In the genomic region with DNA sequence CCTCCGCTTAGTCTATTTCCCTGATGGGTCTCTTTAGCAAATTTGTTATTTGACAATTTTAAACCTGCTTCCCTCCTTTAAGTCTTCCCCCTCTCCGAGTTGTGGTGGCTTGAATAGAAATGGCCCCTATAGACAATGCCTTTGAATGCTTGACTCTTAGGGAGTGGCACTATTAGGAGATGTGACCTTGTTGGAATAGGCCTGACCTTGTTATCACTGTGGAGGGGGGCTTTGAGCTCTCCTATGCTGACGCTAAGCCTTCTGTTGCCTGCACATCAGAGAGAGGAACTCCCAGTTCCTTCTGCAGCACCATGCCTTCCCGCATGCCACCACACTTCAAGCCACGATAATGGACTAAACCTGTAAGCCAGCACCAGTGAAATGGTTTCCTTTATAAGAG, we compare ENCODE assay signal across 26 mouse cellular contexts. TPM values are rescaled to one million over a fixed set of nuclear protein-coding genes. Genes with fewer than 3 reads are reported as not detected.
A peak's percentile ranks its signal among the peaks of the same experiment; 100 is the strongest.
DNase-seq lines count a peak whose midpoint lies in the region; ATAC-seq lines count a peak whose summit lies in the region.
"Had no signal": no experiment of that assay in that cellular context is flagged by ENCODE, and none has a peak within 500 bp of the region (broad histone marks: within the 10 kb centered on the region; RNA-seq: fewer than 3 reads in every experiment).

No protein-coding gene starts in this region.

- H3K27ac ChIP-seq in liver, embryonic 12.5 days: no peak overlapping the region
- no peak overlapping the region for H3K27ac ChIP-seq in midbrain, embryonic 16.5 days (ENCODE audit: low read length)

- peak; percentile 63 for DNase-seq in ES-CJ7 (ENCODE audit: low read depth, low spot score)
- DNase-seq in R1 (ENCODE audit: low read depth, low spot score): peak; percentile 65
- peak; percentile 38 for DNase-seq in ZHBTc4 (ENCODE audit: low read depth, low spot score)
- no peak for DNase-seq in B cell, adult 2 months
- DNase-seq: adrenal gland, adult 2 months; adrenal gland, adult 8-10 months; adrenal gland, postnatal 10 days; adrenal gland, postnatal 14 days; adrenal gland, postnatal 25 days; adrenal gland, postnatal 36 days; cerebellum, adult 11 months; cerebellum, adult 11-12 months; cerebellum, adult 18-20 months; cerebellum, adult 2 months; cerebellum, adult 8-10 months; cerebellum, adult 9-10 months; cerebellum, adult 9-11 months had no signal

- no peak for ATAC-seq in liver, embryonic 12.5 days
- ATAC-seq in midbrain, embryonic 16.5 days: no peak
- ATAC-seq: activated CD4-positive, CD25-positive, alpha-beta regulatory T cell, adult 4 months; CD4-positive, CD25-positive, alpha-beta regulatory T cell, adult 4 months; Patski had no signal

- H3K4me2 ChIP-seq in liver, embryonic 12.5 days: no peak overlapping the region
- H3K4me2 ChIP-seq in midbrain, embryonic 16.5 days (ENCODE audit: low read length): no peak overlapping the region

- H3K4me1 ChIP-seq in liver, embryonic 12.5 days: no peaks in the 10 kb centered on the region
- no peaks in the 10 kb centered on the region for H3K4me1 ChIP-seq in midbrain, embryonic 16.5 days (ENCODE audit: control insufficient read depth, insufficient read depth, low read length)

- H3K36me3 ChIP-seq in liver, embryonic 12.5 days: no peaks in the 10 kb centered on the region
- H3K36me3 ChIP-seq in midbrain, embryonic 16.5 days (ENCODE audit: control insufficient read depth, insufficient read depth, low read length): no peaks in the 10 kb centered on the region
- H3K36me3 ChIP-seq: G1E had no signal

- no peak overlapping the region for H3K9ac ChIP-seq in liver, embryonic 12.5 days
- H3K9ac ChIP-seq in midbrain, embryonic 16.5 days (ENCODE audit: low read depth, low read length): no peak overlapping the region

- H3K9me3 ChIP-seq in liver, embryonic 12.5 days (replicated peaks): no peaks in the 10 kb centered on the region
- H3K9me3 ChIP-seq in midbrain, embryonic 16.5 days (replicated peaks; ENCODE audit: control insufficient read depth, low read length, poor library complexity, severe bottlenecking): no peaks in the 10 kb centered on the region
- H3K9me3 ChIP-seq: G1E had no signal

- H3K4me3 ChIP-seq in liver, embryonic 12.5 days: no peak overlapping the region
- no peak overlapping the region for H3K4me3 ChIP-seq in midbrain, embryonic 16.5 days (ENCODE audit: low read depth, low read length)

- no peaks in the 10 kb centered on the region for H3K27me3 ChIP-seq in liver, embryonic 12.5 days (replicated peaks)
- H3K27me3 ChIP-seq in midbrain, embryonic 16.5 days (ENCODE audit: control insufficient read depth, insufficient read depth, low read depth, low read length): no peaks in the 10 kb centered on the region
- H3K27me3 ChIP-seq: CH12.LX had no signal

- WGBS in liver, embryonic 12.5 days (ENCODE audit: insufficient replicate concordance): 65% methylated on average over 5 of the region's 5 CpGs
- WGBS in midbrain, embryonic 16.5 days: 90% methylated on average over 5 of the region's 5 CpGs

RNA-seq across cellular contexts. Expression of a gene that starts 32.4 kb away (rescaled TPM):
- polyA plus RNA-seq in liver, embryonic 12.5 days (2016; fragmentation: Nextera tagmentation; extraction: Ambion mirVana): 27.9 and 30.9 TPM in 2 replicates
- 61.3 and 63.2 TPM in 2 replicates for polyA plus RNA-seq in midbrain, embryonic 16.5 days (2015; fragmentation: Nextera tagmentation; extraction: Ambion mirVana)

RNA-seq across cellular contexts. Expression of a gene that starts 35.8 kb away (rescaled TPM):
- not detected in 2 replicates for polyA plus RNA-seq in liver, embryonic 12.5 days (2016; fragmentation: Nextera tagmentation; extraction: Ambion mirVana)
- polyA plus RNA-seq in midbrain, embryonic 16.5 days (2015; fragmentation: Nextera tagmentation; extraction: Ambion mirVana): not detected in 2 replicates
- polyA plus RNA-seq: activated CD4-positive, CD25-positive, alpha-beta regulatory T cell, adult 4 months; adrenal gland, adult 2 months; brain, embryonic 14.5 days; CD4-positive, CD25-positive, alpha-beta regulatory T cell, adult 4 months; cerebellum, adult 2 months; G1E; Patski had no signal

RNA-seq across cellular contexts. Expression of a gene that starts 50.9 kb away (rescaled TPM):
- not detected in 2 replicates for polyA plus RNA-seq in liver, embryonic 12.5 days (2016; fragmentation: Nextera tagmentation; extraction: Ambion mirVana)
- not detected in 2 replicates for polyA plus RNA-seq in midbrain, embryonic 16.5 days (2015; fragmentation: Nextera tagmentation; extraction: Ambion mirVana)
- polyA plus RNA-seq: activated CD4-positive, CD25-positive, alpha-beta regulatory T cell, adult 4 months; adrenal gland, adult 2 months; brain, embryonic 14.5 days; C2C12; cerebellum, adult 2 months; G1E; Patski had no signal

Comparison
In these comparisons a context has a peak if more than half of its experiments do, and no peak if none do; other contexts are left out.
1. DNase-seq: peak in ES-CJ7 (single experiment), R1 (single experiment) and ZHBTc4 (single experiment); none in B cell, adult 2 months (0 of 2).